Mouse (Mus musculus) forebrain, embryonic 14.5 days (tissue): ENCODE measurements around the gene Ctps2. TPM values are rescaled to one million over a fixed set of nuclear protein-coding genes. Genes with fewer than 3 reads are reported as not detected.

Source experiments
- ATAC-seq: fragments of 200-750 bp; cut with Nextera tagmentation; 2 replicates; pipeline ENCODE4 v1.8.0; 2017; ENCODE audit warnings: mild to moderate bottlenecking, moderate library complexity
- DNase-seq: peaks from one replicate; pipeline ENCODE4 v3.0.0-alpha.2; 2015; ENCODE audit warnings: low spot score
- H3K27ac ChIP-seq: fragments of 300-500 bp; sonication (generic); 2 replicates; pipeline ENCODE4 v1.5.1; 2014; ENCODE audit warnings: low read depth, mild to moderate bottlenecking, control low read depth, low read length, moderate library complexity
- H3K27me3 ChIP-seq: fragments of 300-500 bp; sonication (generic); replicated peaks from 2 replicates; pipeline ENCODE4 v1.6.1; 2014; ENCODE audit warnings: low read length, control low read depth, mixed read lengths; ENCODE audit not compliant: control insufficient read depth, insufficient read depth
- H3K36me3 ChIP-seq: fragments of 300-500 bp; sonication (generic); 2 replicates; pipeline ENCODE4 v1.6.1; 2014; ENCODE audit warnings: low read length, control low read depth; ENCODE audit not compliant: control insufficient read depth, insufficient read depth
- H3K4me1 ChIP-seq: fragments of 300-500 bp; sonication (generic); 2 replicates; pipeline ENCODE4 v1.6.1; 2014; ENCODE audit warnings: antibody characterized with exemption, low read length, control low read depth; ENCODE audit not compliant: control insufficient read depth, insufficient read depth
- H3K4me2 ChIP-seq: fragments of 300-500 bp; sonication (generic); 2 replicates; pipeline ENCODE4 v1.6.1; 2014; ENCODE audit warnings: mild to moderate bottlenecking, control low read depth, low read length
- H3K4me3 ChIP-seq: fragments of 300-500 bp; sonication (generic); 2 replicates; pipeline ENCODE4 v1.5.1; 2014; ENCODE audit warnings: low read depth, low read length, control low read depth
- H3K9ac ChIP-seq: fragments of 300-500 bp; sonication (generic); 2 replicates; pipeline ENCODE4 v1.6.1; 2014; ENCODE audit warnings: mild to moderate bottlenecking, low read length, control low read depth, moderate library complexity
- H3K9me3 ChIP-seq: fragments of 300-500 bp; sonication (generic); replicated peaks from 2 replicates; pipeline ENCODE4 v1.6.1; 2016; ENCODE audit warnings: low read length, control low read depth, mixed read lengths; ENCODE audit not compliant: control insufficient read depth
- WGBS: fragments of 180-500 bp; shearing (Covaris S2); extraction: QIAGEN DNeasy Blood & Tissue Kit; methylation state at CpG from one replicate; pipeline ENCODE4 v1.1.7; 2014; 5-methylcytosine and 5-hydroxymethylcytosine counted together
- microRNA counts: library from miRNA; unstranded; fragments of <30 nt; microRNA quantifications from one replicate; lab custom pipeline; 2016
- microRNA-seq: library from miRNA; unstranded; fragments of <30 nt; microRNA quantifications from one replicate; pipeline ENCODE4, GENCODE M21; 2016
- polyA plus RNA-seq: library from polyadenylated mRNA; unstranded; fragments of >200 nt; fragmentation: Nextera tagmentation; extraction: Ambion mirVana; gene quantifications from 2 replicates; pipeline ENCODE4 v1.2.1, GENCODE M21; 2014

Ctps2 gene
- polyA plus RNA-seq, 1 experiment from 2014 or later: 104 TPM

- H3K9ac ChIP-seq: no peak overlapping the region
- no peak for DNase-seq
These were observed 141.7 kb downstream of the Ctps2 start for GRCm38 (mm10) chrX:163042771-163043170.

GRCm38 (mm10) chrX:163063936-163064335 is 162.9 kb downstream of the Ctps2 start:
- no peaks in the 10 kb centered on the region for H3K27me3 ChIP-seq
- H3K4me1 ChIP-seq: no peaks in the 10 kb centered on the region
- H3K4me2 ChIP-seq: no peak overlapping the region
- H3K9ac ChIP-seq: no peak overlapping the region
- H3K4me3 ChIP-seq: no peak overlapping the region
- 57% methylated on average over 1 of the region's 1 CpGs for WGBS
- no peak for DNase-seq
- ATAC-seq: no peak
- no peak overlapping the region for H3K27ac ChIP-seq
- no peaks in the 10 kb centered on the region for H3K36me3 ChIP-seq
- H3K9me3 ChIP-seq: no peaks in the 10 kb centered on the region

More at GRCm38 (mm10) chrX:163042771-163043170, 141.7 kb downstream of the Ctps2 start:
- ATAC-seq: no peak
- H3K27ac ChIP-seq: no peak overlapping the region
- no peaks in the 10 kb centered on the region for H3K27me3 ChIP-seq
- no peak overlapping the region for H3K4me3 ChIP-seq
- H3K36me3 ChIP-seq: no peaks in the 10 kb centered on the region
- WGBS: 89% methylated on average over 1 of the region's 1 CpGs
- H3K4me2 ChIP-seq: no peak overlapping the region
- no peaks in the 10 kb centered on the region for H3K4me1 ChIP-seq
- H3K9me3 ChIP-seq: no peaks in the 10 kb centered on the region

MicroRNAs within 50 kb of the gene (microRNA counts, 519-probe panel; counts per million panel counts)
- microRNA mmu-miR-3473 (lab: Ali Mortazavi, UCI): not detected

Small RNA genes lying within 50 kb of the gene (microRNA-seq; reads per million reads assigned to microRNA genes)
- not detected for gene Mir3473a

Other genes starting within 250 kb of the Ctps2 start
- 232 and 256 TPM in 2 replicates for gene Rbbp7, start 140.8 kb upstream of the Ctps2 start, polyA plus RNA-seq
- 13.6 and 14.8 TPM in 2 replicates for gene Txlng, start 71.8 kb upstream of the Ctps2 start, polyA plus RNA-seq
- gene Syap1, start 12.8 kb upstream of the Ctps2 start, polyA plus RNA-seq: 30.0 and 31.3 TPM in 2 replicates
- not detected in 2 replicates for gene S100g, start 63.4 kb downstream of the Ctps2 start, polyA plus RNA-seq